Mouse (Mus musculus) small intestine, adult 2 months (tissue): ENCODE results near the gene Trim25.

Experiments
- CTCF ChIP-seq: fragments of 200-500 bp; IDR thresholded peaks from 2 replicates; pipeline ENCODE4 v1.5.1; 2012; ENCODE audit warnings: low read depth, mild to moderate bottlenecking, control low read depth, inconsistent platforms, low read length, moderate library complexity, mixed read lengths; ENCODE audit not compliant: insufficient replicate concordance, insufficient read length; ENCODE audit errors: extremely low read depth
- POLR2A ChIP-seq: fragments of 200-500 bp; IDR thresholded peaks from 2 replicates; pipeline ENCODE4 v1.6.1; 2012; ENCODE audit warnings: low read depth, mild to moderate bottlenecking, control low read depth, inconsistent platforms, low read length, moderate library complexity

GRCm38 (mm10) chr11:89006404-89006803 is 7.2 kb downstream of the Trim25 start:
- TF ChIP-seq CTCF (no peak), POLR2A (no peak)
